Mouse (Mus musculus): ENCODE results near the gene Plppr1.

The Plppr1 gene

DNA sequence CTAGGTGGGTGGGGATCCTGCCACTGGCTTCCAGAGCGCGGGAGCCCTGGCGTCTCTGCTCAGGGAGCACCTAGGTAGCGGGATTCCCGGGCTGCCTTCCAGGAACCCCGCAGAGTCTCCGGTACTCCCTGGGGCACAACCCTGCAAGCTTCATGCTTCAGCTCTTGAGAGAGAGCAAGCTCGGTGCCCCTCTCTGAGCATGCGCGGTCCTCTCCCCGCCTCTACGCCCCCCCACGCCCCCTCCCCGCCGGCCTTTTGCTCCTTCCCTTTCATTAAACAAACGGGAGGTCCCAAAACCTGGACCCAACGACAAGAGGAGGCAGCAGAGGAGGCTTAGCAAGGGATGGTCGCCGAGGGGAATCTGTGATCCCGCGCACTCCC lies at the start of gene Plppr1:
Gene Plppr1 (plus strand): TSS at position 253 of the 381 bp plus-strand sequence.
- DNase-seq (ENCODE audit: low read depth), result no peak

DNA sequence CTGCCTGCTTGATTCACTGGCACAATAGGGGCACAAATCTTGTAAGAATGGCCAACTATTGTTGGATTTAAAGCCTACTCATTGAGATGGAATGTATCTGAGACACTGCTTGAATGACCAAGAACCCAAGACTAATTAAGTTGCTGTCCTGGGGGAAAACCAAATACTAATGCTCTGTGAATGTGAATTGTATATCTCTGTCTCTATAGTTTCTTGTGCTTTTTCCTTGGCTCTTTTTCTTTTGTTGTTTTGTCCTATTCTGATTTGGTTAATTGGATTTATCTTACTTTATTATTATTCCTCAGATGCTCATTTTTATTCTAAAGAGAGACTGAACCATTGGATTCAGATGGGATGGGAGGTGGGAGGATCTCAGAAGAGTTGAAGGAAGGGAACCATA lies 42.4 kb upstream of the Plppr1 start:
- DNase-seq (ENCODE audit: low read depth), result no peak

DNA sequence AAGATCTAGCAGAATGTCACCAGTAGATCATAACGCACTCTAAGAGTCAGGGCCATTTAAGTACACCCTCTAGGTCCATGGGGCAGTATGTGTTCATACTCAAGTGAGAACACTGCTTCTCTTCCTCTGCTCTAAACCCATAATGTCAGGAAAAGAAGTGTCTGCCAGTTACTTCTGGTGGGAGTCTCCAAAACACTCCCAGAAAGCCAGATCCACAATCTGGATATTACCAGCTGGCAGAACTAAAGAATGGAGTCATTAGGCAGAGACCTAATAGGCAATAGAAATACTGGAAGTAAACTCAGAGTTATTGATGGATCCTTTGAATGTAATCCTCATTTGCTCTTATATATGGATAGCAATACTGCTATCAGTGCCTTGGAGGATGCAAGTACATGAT lies 35.9 kb upstream of the Plppr1 start:
- DNase-seq (ENCODE audit: low read depth), result no peak

DNA sequence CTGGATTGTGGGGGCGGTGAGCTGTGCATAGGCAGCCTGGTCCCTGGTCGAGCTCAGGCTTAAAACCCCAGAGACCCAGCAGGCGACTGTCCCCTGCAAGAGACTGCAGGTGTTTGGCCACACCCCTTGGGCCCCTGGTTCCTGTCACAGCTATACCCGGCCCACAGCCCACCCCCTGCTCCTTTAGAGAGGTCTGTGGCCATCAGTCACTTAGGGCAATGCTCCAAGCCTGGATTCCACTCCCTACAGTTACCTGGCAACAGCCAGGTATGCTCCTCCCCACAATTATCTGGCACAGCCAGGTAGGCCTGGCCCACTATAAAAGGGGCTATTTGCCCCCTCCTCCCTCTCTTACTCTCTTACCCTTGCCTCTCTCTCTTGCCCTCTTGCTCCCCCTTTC lies 20.8 kb upstream of the Plppr1 start:
- no peak for DNase-seq (ENCODE audit: low read depth)

DNA sequence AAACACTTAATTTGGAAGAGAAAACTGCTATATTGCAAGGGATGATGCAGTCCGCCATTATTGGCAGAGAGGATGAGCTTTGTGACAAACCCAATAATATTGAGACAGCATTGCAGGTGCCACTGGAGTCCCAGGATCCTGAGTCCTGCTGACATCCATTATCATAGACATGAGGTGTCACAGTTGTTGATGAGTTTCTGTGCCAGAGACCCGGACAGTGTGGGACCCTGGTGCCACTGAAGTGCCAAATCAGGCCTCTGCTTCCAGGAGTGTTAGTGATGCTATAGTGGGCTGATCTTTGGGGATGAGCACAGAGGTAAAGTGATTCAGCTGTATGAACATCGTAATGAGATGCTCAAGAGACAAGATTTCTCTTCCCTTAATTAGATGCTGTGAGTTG lies 19.2 kb upstream of the Plppr1 start:
- no peak for DNase-seq (ENCODE audit: low read depth)

DNA sequence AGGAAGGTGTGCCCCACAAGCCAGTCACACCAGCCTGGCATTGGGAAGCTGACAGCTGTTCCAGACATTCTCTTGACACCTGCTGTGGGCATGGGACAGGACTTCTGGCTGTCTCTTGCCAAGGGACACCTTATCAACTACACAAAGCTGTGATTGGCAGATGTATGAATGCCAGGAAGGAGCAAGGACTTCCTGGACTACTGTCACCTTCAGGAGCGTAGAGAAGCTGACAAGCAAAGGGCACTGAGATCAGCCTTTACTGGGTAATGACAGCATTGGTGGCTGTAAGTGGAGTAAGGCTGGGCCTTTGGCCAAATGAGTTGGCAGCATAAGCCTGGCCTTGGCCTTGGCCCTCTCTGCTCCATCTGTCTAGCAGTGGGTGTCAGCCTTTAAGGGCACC lies 17.4 kb upstream of the Plppr1 start:
- DNase-seq (ENCODE audit: low read depth), result no peak

DNA sequence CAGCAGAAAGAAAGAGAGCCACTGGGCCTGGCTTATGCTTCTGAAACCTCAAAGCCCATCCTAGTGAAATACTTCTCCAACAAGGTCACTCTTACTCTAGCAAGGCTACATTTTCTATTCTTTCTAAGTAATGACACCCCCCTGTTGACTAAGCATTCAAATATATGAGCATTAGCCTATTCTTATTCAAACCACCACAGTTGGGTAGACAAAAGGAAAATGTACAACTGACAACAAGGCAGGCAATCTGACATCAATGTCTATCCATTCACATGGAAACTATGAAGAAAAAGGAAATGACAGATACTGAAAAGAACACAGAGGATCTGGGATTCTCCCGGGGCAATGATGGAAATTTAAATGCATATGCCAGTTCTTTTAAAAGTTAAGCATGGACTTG lies 8.4 kb upstream of the Plppr1 start:
- DNase-seq (ENCODE audit: low read depth), result no peak

DNA sequence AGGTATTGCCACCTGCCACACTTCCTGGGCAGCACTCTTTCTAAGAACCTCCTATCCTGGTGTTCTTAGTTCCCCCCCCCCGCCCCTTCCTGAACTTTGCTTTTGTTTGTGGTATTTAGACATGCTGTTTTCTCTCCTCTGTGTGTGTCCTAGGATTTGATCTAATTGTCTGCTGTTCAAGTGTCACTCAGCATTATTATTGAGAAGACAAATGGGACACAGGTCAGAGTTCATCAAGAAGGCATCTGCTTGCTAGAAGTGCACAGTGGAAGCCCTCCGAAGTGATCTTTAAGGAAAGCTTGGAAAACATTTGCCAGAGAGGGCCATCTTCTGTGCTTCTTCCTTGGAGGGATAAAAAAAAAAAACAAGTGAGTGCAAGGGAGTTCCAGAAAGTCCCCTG lies 1.2 kb upstream of the Plppr1 start:
- no peak for DNase-seq (ENCODE audit: low read depth)

DNA sequence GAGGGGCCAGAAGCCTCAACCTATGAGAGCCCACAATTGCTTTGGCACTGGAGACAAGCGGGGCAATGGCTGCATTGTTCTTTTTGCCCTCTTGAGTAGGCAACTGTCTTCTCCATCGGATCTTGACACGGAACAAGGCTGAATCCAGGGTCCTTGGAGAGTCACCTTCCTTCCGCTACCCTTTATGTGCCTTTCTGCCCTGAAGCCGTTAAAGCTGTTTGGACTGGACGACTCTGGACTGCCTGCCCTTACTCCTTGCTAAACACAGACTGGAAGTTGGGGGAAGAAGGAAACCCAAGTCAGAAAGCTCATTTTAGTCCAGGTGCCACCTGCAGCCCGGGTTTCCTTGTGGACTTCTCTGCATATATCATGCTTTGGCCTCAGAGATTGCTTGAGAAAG lies 516 bp upstream of the Plppr1 start:
- no peak for DNase-seq (ENCODE audit: low read depth)

DNA sequence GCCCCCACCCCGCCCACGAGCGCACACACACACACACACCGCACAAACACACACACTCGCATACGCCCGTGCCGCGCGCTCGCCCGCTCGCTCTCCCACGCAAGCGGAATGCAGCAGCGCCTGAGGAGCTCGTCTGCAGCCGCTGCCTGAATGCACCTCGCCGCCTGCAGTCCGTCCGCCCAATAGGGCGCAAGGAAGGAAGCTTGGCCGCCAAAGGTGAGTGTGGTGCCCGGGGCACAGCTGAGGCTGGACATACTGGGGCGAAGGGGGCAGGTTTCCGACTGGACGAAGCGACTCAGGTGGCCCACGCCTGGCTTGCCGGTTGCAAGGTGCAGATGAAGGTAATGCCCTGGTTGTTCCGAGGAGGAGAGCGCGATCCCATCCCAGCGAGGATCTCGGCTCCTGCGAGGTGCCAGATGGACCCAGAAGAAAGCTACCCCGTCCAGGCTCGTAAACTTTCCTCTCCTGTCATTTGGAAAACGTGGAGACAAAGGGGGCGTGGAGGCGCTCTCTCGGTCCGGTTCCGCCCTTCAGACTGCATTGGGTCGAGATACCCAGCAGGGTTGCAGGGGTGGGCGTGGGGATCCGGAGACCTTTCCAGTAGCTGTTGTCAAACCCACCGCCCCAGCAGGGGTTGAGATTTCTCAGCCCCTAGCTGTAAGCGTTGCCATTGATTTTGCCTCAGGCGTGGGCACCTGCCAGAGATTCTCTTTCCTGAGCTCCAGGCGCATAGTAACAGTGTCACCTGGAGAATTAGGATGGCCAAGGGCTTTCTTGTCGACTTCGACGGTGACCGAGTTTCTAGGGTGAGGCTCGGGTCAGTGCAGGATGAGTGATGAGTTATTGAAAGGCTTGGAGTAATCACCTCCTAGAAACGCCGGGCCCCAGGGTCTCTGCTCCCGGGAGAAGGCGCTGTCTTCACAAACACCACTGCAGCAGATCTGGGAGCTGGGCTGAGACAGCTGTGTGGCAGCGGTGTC lies 619 bp downstream of the Plppr1 start:
- no peak for DNase-seq (ENCODE audit: low read depth)

DNA sequence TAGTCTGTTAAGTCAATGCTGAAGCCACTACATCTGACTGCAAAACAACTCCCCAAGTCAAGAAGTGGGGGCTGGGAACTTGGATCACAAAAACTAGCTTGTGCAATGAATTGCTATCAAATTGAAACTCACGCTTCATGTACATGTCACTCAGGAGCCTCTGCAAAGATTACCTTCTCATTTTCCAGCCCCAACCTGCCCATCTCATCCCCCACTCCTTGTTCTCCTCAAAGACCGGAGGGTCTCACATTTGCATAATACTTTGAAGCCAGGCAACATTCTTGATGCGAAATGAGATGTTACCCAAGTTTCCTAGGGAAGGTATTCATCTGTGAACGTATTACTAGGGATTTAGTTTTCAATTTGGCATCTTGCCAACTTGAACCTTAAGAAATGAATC lies 10.4 kb downstream of the Plppr1 start:
- no peak for DNase-seq (ENCODE audit: low read depth)

DNA sequence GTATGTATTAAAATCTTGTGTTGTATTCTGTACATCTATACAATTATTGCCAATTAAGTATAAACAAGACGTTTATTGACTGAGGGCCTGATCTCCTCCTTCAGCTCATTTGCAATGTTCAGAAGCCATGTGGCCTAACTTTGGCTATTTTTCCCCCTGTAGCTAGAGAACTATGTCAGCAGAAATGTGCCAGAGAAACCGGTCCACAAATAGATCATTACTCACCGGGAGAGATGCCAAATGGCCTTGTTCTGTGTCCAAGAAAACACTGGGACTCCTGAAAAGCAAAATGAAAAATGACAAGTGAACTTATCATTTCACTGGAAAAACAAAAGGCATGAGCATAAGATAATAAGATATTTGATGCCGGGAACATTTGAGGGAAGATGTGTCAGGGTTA lies 13.8 kb downstream of the Plppr1 start:
- DNase-seq (ENCODE audit: low read depth), result no peak

DNA sequence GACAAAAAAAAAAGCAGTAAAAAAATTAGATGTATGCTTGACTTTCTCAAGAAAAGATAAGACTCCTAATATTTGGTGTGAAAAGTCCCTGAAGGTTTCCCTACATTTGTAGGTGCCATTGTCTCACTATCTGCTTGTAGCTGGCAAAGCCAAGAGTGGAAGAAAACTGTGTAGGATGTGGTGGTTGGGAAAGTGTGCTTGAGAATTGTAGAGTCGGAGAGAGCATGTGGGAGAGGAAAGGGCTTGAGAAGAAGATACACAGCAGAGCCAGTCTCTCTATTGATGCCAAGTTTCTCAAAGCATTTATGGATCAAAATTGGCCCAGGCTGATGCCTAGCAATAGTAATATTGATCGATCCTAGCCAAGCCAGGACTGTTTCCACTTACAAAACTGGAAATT lies 16.8 kb downstream of the Plppr1 start:
- DNase-seq (ENCODE audit: low read depth), result no peak

DNA sequence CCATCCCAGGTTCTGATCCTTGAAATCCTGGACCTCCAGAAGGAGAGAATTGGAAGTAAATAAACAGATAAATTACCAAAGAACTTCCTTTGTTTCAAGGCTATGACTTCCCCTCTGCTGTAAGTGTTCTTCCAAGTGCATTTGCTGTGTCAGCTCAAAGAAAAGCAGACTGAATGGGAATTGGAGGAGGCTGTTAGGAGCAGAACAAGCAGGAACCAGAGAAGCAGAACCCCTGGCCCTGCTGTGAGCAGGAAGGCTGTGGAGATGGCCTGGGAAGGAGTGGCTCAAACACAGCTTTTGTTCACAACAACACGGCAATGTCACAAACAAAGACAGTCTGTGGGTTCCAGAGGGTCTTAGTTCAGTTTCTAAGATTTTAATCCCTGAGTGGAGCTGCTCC lies 20.3 kb downstream of the Plppr1 start:
- DNase-seq (ENCODE audit: low read depth), result no peak

DNA sequence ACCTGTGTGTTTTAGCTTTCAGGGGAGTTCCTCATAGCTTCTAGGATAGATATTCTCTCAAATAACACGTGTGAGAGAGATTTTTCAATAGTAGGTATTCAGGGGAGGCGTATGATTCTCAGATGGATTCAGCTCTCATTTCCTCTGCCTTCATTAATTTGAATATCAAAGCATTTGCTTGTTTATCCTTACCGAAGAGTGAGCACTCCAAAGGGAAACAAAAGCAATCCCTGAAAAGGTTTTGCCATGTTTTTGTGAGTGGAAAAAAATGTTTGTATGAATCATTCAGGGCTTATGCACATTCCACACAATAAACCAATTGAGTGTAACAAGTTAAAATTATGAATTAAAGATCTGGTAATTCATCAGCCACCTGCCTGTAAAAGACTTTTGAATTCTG lies 29.1 kb downstream of the Plppr1 start:
- no peak for DNase-seq (ENCODE audit: low read depth)

DNA sequence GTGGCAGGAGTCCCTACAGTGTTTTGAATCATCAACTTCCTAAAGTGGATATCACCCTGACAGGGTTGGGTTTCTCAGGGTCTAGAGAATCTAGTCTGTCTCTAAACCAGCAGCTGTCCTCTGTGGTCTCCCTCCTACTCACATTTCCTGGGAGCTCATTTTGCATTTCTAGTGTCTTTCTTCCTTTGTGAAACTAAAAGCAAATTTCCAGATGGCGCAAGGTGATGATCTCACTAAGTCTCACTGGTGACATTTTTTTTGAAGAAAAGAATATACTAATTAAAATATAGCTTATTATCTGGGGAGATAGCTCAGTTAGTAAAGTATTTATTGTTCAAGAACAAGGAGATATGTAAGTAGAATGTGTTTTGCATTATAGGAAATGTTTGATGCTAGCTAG lies 31.4 kb downstream of the Plppr1 start:
- no peak for DNase-seq (ENCODE audit: low read depth)

DNA sequence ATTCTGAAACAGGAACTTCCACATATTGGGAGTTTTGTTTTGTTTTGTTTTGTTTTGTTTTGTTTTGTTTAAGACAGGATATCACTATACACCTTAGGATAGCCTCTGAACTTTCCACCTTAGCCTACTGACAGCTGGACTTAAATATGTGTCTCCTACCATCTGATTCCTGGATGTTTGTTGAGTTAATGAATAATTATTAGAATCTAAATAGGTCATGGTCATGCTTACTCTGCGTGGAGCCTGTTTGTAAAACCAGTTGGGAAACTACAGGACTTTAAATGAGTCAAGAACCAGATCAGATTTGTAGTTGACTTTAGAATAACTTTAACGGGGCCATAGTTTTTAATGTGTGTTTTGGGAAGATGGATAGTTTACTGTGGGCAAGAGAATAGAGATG lies 40.4 kb downstream of the Plppr1 start:
- DNase-seq (ENCODE audit: low read depth), result no peak

DNA sequence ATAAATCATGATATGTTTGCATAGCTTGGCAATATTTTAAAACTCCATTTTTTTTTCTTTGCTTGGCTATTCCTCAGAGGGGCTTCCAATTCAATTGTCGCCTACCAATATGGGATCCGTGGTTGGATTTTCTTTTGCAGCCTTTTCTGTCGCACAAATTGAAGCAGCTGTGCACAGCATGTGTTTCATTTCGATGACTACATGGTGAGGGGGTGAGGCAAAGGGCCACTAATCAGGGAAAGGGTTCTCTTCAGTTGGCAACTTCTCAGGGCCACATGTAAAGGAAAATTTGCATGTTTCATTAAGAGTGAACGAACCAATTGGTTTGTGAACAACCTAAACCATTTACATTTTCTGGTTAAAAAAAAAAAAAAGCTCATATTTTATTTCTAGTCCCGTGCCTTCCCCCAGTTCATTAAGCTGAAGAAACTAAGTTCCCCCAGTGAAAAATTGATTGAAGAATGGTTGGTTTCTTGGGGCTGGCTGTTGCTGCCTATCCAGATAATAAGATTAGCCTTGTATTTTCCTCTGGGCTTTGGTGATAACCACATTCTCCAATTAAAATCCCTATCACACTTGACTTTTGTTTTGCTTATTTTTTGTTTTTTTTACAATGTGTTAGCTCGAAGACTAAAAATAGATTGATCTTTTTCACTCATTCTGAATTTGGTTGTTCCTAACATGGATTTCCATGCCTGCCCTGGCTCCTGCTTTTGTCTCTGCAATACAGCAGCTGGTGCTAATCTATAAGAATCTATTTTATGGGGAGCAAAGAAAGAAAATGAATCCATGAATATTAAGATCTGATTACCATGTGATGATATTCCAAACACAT lies 43.1 kb downstream of the Plppr1 start:
- DNase-seq (ENCODE audit: low read depth), result no peak

DNA sequence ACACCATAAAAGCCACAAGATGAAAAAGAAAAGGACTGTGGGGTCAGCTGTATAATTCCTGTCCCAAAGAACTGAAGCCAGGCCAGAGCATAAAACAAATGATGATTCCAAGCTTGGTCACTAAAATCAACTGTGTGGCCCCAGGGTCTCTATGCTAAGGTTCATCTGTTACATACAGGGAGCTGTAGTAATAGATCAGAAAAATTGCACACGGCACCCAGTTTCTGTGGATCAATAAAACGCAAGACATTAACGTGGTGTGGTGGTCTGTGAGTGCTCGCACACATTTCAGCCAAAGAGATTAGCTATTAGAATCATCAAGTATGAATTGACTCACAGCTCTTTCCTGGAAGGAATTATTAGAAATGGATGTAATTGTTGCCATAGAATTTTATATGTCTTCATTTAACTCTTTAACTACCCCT lies 43.7 kb downstream of the Plppr1 start:
- no peak for DNase-seq (ENCODE audit: low read depth)

DNA sequence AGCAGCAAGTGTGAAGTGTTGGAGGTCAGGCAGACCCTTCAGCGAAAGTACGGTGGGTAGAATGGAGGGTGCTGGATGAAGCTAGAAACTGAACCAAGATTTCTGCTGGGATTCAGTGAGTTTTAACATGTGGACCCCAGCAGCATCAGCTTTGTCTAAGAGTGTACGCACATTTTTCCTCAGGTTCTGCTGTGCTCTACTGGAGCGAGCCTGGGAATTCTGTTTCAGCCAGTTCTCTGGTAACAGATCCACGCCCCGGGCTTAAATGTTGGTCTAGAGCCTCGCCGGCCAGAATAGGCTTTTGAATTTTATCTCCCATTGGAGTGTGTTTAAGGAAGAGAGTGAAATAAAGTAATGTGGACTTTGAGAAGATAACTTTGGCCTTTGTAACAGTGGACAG lies 45.8 kb downstream of the Plppr1 start:
- no peak for DNase-seq (ENCODE audit: low read depth)

DNA sequence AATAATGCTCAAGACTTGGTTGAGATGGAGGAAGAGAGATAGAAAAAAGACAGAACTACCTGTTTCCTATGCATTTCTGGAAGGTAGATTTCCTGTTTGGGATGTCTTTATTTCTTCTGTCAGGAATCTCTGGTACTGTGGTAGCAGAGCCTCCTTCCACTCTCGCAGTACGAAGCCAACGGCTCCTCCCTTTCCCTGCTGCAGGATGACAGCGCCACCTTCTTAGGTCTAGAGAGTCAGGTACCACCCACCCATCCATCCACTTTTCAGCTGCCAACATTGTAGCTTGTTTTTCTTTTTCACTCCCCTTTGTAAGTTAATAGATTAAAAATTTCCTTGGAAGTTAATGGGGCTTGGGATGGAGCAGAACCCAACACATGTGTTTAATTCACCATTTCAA lies 48.8 kb downstream of the Plppr1 start:
- no peak for DNase-seq (ENCODE audit: low read depth)

DNA sequence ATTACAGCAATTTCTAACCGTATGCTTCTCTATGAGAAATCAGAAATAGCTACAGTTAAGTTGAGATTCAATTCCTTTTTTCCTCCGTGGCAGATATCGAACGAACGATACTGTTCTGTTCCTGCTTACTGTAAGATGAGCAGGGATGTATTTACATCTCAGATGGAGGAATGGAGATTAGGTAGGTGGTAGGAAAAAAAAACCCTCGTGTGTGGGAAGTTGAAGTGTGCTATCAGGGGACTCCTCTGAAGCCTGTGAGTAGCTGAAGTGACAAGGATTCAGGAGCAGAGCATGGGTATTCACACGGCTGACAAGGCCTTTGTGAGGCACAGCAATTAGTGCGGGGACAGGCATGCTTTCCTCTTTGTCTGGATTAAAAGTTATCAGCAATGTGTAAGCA lies 49.3 kb downstream of the Plppr1 start:
- DNase-seq (ENCODE audit: low read depth), result no peak

DNA sequence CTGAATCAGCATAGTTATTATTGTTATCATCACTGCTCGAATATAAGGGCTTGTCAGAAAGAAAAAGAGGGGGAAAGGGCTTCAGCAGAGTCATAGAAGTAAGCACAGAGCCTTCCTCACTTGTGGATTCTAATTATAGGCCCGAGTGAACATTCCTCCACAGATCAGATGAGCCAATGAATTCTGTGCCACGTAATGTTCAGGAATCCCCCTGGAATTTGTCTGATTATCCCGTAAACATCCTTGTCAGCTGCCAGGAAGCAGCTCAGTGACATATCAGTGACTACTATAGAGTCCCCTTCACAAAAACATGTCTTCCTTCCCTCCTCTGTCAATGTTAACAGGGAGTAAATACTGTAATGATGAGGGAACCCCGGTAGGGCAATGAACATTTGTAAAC lies 50.9 kb downstream of the Plppr1 start:
- DNase-seq (ENCODE audit: low read depth), result no peak
